Mouse (Mus musculus) left cerebral cortex, postnatal 36 days (tissue): ENCODE measurements around the gene Sirt2. TPM values are rescaled to one million over a fixed set of nuclear protein-coding genes. Genes with fewer than 3 reads are reported as not detected.

Experiments used
- DNase-seq, 2 experiments: peaks; one replicate each; pipeline ENCODE4 v3.0.0; 2021 to 2022; ENCODE audit warnings: low spot score in 2 of 2, mixed read lengths in 1 of 2
- intact Hi-C: fragments of 180-260 bp; cut with DNase I; formaldehyde crosslinking; loops from one replicate; pipeline ENCODE4 v1.15.1; 2025
- total RNA-seq, 2 experiments: library from RNA; stranded (reverse); gene quantifications; 2 replicates each; pipeline ENCODE4 v1.2.3; 2021

Gene Sirt2
- total RNA-seq: 100 to 1,000 TPM; 142 to 169 TPM

GRCm38 (mm10) chr7:28766173-28766879 lies at the start of gene Sirt2:
Gene Sirt2, plus strand, starts transcription at chr7:28766735.
- intact Hi-C loops: no loop called here
- peak; percentile 98 for DNase-seq

DNA sequence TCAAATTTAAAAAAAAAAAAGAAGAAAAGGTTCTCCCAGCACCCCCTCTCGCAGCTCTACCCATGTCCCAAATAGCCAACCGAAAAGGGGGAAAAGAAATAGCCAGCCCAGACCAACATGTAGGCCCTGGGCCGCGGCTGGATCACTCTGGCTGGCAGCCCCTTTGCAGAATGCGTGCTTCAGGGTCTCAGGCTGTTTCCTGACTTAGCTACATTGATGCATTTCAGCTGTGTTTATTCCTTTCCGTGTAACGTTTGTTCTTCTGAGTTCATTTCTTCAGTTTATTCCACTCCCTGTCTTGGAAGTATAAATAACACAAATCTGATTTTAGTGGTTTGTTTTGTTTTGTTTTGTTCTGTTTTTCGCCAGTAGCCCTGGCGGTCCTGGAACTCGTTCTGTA lies 48.8 kb upstream of the Sirt2 start:
- intact Hi-C loops: no loop called here
- DNase-seq: no peak

GRCm38 (mm10) chr7:28719159-28719558 lies 47.4 kb upstream of the Sirt2 start:
- intact Hi-C loops: no loop called here
- DNase-seq: no peak

- intact Hi-C loops: no loop called here
- DNase-seq: no peak
Observed at GRCm38 (mm10) chr7:28719650-28720049, 46.9 kb upstream of the Sirt2 start.

GRCm38 (mm10) chr7:28720753-28721537 lies 45.6 kb upstream of the Sirt2 start:
- intact Hi-C loops: no loop called here
- DNase-seq: no peak

DNA sequence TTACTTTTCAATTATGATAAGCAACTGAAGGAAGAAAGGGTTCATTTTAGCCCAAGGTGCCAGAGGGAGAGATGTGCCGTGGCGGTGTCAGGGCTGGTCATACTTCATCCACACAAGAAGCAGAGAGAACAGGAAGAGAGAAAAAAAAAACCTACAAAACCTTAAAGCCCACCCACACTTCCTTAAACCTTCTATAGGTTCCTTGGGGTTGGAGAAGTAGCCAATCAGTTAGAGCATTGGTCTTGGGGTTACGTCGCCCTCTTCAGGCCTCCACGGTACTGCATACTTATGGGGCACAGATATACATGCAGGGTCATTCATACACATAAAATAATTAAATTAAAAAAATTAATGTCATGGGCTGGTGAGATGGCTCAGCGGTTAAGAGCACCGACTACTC lies 44.5 kb upstream of the Sirt2 start:
- no peak for DNase-seq
- intact Hi-C loops: no loop called here

GRCm38 (mm10) chr7:28724613-28725012 lies 41.9 kb upstream of the Sirt2 start:
- no peak for DNase-seq
- intact Hi-C loops: no loop called here

DNA sequence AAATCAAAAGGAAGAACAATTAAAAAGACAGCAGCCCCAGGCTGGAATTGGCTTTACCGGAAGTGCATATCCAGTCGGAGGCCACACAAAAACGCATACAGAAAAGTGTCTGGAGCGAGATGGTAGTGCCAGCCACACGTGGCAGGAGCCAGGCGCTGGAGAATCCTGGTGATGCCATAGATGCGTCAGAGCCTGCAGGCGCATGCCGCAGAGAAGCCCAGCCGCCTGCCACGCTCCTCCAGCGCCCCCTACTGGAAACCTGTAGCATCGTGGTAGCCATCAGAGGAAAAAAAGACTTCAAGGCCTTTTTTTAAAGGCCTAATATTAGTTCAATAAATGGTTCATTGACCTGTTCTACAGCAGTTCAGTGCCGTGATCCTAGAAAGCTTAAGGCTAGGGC lies 39.9 kb upstream of the Sirt2 start:
- DNase-seq: peak; percentile 76 to 79
- intact Hi-C loops: loop anchor here (2.0 kb wide), 3 partner anchors 126 to 290 kb away; partner anchors contain the start of gene Gmfg

DNA sequence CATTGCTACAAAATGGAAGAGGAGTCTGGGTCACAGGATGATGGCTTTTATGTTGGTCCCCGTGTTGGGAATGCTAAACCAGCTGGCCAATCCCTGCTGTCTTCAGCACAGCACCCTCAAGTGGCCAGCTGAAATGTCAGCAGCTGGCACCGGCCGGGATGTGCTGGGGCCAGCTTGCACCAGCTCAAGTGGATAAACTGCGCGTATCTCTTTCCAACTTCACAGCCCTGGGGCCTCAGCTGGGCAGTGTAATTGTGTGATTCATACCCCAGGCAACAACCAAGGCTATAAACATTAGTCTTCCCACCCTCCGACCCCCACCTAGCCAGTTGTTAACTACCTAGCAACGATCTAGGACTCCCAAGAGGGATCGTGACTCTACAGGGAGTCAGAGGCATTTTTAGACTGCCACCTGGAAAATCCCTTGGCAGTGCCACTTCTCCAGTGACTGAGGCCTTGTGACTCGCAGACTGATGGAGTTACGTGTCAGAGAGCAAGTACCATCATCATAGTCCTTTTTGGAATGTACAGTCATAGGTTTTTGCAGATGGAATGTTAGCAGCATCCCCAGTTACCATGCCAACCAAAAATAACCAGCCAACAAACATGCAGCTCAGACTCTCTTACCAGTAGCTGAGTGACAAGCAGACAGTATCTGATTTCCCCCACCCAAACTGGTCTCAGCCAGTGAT lies 38.7 kb upstream of the Sirt2 start:
- intact Hi-C loops: loop anchor here (2.0 kb wide), 3 partner anchors 127 to 291 kb away; partner anchors contain the start of gene Gmfg
- DNase-seq: peak; percentile 28 to 37

DNA sequence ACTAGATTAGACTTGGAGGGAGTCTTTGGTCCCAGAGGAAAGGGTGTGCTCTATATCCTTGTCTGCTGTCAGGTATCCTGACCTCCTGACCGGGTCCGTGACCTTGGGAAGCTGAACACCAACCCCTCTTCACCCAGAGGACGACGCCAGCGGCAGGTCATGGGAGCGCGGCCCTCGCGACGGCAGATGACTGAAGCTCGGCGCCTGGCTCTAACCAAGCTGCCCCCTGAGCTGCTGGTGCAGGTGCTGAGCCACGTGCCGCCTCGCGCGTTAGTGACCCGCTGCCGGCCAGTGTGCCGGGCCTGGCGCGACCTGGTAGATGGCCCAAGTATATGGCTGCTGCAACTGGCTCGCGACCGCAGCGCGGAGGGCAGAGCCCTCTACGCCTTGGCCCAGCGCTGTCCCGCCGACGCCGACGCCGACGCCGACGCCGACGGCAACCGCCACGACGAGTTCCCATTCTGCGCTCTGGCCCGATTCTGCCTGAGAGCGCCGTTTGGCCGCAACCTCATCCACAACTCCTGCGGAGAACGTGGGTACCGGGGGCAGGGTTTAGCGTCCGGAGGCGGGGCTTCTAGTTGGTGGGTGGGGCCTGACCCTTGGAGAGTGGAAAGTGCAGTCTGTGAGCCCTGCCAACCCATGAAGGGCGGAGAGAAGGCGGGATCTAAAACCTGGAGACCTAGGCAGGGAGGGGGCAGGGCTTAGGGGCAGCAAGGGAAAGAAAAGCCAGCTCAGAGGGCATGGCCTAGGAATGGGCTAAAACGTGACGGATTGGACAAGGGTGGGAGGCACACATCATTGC lies 34.0 kb upstream of the Sirt2 start:
- DNase-seq: no peak
- intact Hi-C loops: no loop called here

DNA sequence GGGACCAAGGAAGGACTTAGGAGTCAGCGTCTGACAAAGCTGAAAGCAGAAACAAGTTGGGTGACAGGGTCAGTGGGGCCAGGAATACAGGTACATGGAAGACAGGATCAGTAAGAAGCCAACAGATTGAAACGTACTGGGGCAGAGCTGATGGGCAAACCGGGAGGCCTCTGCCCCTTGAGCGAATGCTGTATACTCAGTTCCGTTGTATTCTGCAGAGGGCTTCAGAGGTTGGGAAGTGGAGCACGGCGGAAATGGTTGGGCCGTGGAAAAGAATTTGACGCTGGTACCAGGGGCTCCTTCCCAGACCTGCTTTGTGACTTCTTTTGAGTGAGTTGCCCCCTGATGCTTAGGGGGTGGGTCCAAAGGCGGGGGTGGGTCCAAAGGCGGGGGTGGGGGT lies 33.3 kb upstream of the Sirt2 start:
- intact Hi-C loops: no loop called here
- no peak for DNase-seq

GRCm38 (mm10) chr7:28735701-28736100 lies 30.8 kb upstream of the Sirt2 start:
- intact Hi-C loops: no loop called here
- no peak for DNase-seq

DNA sequence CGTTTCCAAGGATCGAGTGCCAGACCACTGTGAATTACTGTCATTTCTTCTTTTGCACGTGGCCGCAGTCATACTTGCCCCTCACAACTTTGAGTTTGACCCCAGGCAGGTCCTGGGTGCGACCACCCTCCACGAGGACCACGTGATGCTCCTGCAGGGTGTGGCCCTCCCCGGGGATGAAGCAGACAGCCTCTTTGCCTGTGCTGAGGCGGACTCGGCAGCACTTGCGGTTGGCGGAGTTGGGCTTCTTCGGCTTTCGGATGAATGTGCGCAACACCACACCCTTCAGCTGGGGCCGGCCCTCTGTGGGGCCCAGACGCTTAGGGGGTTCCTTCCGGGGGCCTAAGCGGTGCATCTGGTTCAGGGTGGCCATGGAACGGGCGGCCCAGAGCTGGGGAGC lies 26.7 kb upstream of the Sirt2 start:
- DNase-seq: no peak
- intact Hi-C loops: no loop called here

- intact Hi-C loops: no loop called here
- no peak for DNase-seq
Observed at GRCm38 (mm10) chr7:28740949-28741348, 25.6 kb upstream of the Sirt2 start.

- DNase-seq: no peak
- intact Hi-C loops: no loop called here
Observed at GRCm38 (mm10) chr7:28741368-28741708, 25.2 kb upstream of the Sirt2 start.

GRCm38 (mm10) chr7:28741709-28742438 lies 24.7 kb upstream of the Sirt2 start, which contains the start of the genes Mrps12 and Sars2:
Gene Mrps12, minus strand, starts transcription at chr7:28741820.
Gene Sars2, plus strand, starts transcription at chr7:28741992.
- intact Hi-C loops: no loop called here
- DNase-seq: peak; percentile 97

DNA sequence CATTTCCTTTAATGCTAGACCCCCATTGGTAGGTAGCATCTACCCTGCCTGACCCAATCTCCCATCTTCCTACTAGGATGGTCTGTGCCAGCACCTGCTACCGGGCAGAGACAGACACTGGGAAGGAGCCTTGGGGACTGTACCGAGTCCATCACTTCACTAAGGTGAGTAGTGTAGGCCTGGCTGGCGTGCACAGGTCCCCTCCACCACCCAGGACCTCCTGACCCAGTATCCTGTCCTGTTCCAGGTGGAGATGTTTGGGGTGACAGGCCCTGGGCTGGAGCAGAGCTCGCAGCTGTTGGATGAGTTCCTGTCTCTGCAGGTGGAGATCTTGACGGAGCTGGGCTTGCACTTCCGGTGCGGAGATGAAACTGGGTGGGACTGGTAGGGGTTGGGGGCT lies 16.6 kb upstream of the Sirt2 start:
- DNase-seq: no peak
- intact Hi-C loops: no loop called here

DNA sequence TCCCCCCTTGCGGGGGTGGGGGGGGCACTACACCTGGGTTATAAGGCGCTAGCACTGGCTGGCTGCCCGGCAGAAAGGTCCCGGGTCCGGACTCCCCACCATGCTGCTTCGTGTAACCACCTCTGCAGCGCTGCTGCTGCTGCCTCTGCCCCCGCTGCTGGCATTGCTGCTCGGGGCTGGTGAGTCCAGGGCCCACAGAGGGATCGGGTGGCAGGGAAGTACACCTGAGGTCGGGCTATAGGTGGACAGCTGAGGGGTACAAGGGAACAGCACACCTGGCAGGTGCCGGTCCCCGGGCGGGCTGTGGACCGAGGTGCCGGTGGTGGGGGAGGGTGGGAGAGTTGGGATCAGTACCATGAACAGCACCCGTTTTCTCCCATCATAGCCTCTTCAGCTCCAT lies 10.5 kb upstream of the Sirt2 start, which contains the start of gene Ccer2:
Gene Ccer2 (plus strand): TSS at position 96 of the 400 bp plus-strand sequence.
- intact Hi-C loops: no loop called here
- no peak for DNase-seq

DNA sequence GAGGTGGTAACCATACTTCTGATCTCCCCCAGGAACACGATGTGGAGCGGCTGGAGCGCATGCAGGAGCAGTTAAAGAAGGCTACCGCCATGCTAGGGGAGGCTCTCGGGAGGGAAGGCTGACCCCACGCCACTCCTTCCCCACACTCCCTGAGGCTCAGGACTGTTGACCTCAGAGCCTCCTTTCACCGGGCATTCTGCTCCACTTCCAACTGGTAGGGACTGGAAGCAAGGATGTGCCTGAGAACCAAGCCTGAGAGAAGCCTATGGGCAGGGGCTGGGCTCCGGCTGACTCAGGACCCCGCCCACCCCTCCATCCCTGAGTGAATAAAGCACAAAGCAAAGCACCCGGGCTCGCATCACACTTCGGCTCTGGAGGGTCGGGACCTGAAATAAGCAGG lies 7.9 kb upstream of the Sirt2 start:
- intact Hi-C loops: no loop called here

More for the DNA sequence above, 7.9 kb upstream of the Sirt2 start:
- DNase-seq: no peak
